Mouse (Mus musculus) layer of hippocampus, adult 11-12 months (tissue): Measurements from ENCODE around the gene Aspg.
A peak's percentile ranks its signal among the peaks of the same experiment; 100 is the strongest.

ENCODE experiments used
- DNase-seq: peaks from one replicate; pipeline ENCODE4 v3.0.0; 2022; ENCODE audit warnings: low spot score

Aspg gene

DNA sequence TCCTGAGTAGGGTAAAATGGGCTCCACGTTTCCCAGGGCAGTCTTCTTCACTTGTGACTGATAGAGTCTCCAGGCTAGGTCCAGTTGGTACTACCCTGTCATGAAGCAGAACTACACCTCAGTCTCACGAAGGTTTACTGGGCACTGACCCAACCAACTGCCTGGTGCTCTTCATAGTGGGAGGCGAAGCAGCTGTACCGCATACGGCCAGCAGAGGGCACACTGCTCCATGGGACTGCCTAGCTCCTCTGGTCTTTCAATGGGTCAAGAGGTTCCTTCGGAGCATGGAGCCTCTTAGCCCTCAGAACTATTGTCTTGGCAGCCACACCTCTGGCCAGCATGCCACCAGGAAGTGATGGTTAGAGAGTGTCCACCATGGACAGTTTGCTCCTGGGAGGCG lies 7.2 kb downstream of the Aspg start:
- peak; percentile 90 for DNase-seq

DNA sequence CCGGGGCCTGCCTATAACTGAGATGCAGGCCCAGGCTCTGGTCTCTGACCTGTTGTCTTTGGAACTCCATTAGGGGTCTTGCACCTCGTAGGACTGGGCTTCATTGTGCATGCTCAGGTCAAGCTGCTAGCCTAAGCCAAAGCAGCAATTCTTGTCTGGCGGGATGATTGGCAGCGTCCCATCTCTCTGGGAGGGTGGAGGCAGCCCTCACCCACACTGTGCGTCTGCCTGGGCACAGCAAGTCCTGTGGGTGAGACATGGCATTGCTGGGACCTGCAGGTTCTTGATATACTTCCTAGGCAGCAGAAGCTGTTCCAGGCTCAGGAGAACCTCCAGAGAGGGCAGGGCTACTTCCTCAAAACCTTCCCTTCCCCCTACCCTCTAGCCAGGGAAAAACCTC lies 10.5 kb downstream of the Aspg start:
- DNase-seq: no peak

DNA sequence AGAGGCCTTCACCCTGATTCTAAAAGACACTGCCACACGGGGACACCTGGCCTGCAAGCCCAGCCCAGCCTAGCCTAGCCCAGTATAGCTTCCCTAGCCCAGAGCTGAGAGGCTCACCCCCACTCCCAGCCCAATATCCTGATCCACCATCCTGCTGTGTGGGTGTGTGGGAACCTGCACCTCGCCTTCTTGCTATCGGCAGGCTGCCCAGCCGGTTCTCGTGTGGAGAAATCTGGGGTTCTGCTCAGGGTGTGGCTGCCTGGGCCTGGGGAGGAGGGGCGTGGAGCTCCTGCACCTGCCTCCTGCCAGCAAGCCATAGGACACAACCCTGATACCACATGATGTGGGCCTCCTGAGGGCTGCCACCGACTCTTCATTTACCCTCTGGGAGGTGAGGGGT lies 11.2 kb downstream of the Aspg start:
- peak; percentile 71 for DNase-seq

DNA sequence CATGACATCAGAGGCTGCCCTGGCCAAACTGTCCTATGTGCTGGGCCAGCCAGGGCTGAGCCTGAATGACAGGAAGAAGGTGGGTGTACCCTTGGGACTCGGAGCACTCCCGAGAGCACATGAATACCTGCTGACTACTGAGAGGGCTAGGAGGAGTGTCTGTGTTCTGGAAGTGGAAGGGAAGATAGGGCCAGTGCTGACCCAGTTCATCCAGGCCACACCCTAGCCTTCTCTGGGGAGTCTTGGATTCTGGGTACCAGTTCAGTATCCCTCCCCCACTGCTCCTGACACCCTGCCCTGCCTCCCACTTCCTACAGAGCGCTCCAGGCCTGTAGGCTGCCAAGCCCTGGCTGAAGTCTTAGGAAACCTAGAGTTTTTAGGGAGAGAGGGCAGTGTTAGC lies 14.7 kb downstream of the Aspg start:
- DNase-seq: no peak

DNA sequence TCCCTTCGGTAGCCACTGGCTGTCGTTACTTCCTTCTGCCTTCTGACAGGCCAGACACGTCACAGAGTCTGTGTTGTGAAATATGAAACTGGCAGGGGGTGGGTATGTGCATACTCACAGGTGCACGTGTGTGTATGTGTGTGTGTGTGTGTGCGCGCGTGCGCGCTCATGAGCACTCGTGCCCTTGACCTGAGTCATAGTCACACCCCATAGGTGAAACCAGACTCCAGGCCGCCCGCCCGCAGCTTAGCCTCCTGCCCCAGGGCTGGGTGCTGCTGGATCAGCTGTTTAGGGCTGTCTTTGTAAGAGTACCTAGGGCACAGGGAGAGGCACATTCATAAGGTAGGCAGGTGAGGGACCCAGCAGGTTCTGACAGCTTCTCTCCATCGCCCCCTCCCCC lies 19.4 kb downstream of the Aspg start:
- DNase-seq: no peak

DNA sequence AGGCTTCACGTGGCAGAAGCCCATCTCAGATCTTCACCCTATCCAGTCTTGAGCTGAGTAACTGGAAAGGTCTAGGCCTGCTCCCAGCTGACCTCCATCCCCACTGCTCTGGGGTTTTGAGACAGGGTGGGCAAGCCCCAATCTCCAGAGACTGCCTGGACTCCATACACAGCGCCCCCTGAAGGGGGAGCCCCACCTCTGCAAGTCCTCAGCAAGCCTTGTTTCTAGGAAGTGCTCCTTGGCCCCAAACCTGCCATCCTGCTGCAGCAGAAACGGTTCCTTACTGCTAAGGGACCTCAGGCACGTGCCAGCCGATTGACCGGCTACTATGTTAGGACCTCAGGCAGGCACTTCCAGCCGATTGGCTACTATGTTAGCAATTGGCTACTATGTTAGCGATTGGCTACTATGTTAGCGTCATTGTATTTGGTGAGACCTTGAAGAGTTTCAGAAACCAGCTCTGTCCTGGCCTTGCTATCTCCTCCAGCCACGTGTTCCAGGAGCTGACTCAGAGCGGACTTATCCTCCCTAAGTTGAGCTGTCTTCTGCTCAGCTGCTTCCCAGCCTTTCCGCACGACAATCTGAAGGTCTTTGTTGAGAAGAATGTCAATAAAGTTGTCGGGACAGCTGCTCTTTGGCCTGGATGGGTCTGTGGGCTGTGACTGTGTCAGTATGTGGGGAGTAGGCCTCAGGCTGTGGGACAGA lies 20.6 kb downstream of the Aspg start:
- no peak for DNase-seq

DNA sequence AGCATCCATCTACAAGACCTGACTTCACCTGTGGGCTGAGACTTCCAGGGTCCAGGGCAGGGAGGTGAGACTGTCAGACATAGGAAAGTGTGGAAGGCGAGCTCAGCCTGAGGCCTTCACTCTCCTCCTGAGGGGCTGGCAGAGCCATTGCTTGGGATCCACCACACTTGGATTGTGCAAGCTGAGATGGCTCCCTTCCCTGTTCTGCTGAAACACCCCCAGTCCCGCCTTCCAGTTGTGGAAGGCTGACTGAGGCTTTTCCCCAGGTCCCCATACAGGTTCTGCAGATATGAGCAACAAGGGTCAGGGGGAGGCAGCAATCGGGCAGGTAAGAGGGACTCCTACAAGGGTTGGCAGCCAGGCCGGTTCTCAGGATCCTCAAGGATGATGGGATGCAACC lies 22.0 kb downstream of the Aspg start:
- DNase-seq: no peak

DNA sequence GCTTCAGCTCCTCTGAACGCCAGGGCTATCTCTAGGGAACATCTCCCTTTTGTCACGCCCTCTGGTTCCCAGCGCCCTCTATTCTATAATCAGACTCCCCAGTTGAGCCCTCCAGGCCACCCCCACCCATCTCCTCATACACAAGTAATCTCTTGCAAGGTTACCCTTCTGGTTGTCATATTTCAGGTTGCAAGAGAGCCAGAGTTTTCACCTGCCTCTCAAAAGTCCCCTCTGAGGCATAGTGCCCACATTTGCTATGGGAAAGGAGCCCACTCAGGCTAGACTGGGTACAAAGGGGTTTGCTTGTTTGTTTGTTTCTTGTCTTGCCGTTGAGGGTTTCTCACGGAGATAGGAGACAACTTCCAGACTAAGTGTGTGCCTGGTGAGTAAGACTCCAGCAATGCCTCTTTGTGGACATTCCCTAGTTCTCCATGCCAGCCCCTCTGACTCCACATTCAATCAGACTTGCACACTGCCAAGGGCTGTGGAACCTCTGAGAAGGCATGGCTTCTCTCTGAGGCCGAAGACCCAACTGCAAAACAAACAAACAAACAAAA lies 22.9 kb downstream of the Aspg start:
- DNase-seq: no peak

DNA sequence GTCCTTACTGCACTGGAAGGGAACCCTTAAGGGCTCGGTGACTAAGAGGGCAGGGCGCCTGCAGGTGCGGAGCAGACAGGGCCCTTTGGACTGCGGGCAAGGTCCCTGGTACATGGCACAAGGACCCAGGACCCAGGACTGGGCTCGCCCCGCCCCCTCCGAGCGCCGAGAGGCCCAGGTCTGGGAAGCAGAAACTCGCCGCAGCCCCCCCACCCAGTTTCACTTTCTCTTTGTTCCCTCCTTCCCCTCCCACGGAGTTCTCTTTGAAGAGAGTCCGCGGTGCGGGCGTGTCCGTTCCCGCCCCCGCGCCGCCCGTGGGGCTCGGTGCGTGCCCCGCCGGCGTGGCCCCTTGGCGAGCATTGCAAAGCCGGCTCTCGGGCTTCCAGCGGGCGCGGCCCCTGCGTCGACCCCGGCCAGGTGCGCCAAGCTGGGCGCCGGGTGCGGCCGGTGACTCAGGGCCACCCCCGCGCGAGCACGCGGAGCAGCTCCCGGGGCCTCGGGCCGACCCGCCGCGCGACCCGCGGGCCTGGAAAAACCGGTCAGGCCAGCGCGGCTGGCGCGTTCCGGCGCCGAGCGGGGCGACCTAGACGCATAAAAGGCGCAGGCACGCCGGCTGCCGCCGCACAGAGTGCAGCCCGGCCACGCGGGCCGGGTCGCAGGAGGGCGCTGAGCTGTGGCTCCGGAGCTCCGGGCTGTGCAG lies 23.8 kb downstream of the Aspg start:
- DNase-seq: no peak

DNA sequence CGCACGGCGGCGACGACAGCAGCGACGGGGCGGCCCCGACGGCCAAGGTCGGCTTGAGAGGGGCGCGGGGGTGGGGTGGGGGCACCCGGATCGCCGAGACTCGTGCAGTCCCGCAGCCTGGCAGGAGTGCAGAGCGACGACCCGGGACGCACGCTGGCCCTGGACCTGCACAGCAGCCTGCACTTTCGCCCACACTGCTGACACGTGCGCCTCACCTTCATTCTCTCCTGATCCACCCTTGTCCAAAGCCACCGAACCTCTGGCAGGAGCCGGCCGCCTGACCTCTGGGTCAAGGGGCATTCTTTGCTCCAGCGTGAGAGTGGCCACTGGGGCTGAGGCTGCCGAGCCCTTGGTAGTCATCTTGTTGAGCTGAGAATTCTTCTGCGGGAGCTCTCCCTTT lies 24.5 kb downstream of the Aspg start:
- DNase-seq: no peak

DNA sequence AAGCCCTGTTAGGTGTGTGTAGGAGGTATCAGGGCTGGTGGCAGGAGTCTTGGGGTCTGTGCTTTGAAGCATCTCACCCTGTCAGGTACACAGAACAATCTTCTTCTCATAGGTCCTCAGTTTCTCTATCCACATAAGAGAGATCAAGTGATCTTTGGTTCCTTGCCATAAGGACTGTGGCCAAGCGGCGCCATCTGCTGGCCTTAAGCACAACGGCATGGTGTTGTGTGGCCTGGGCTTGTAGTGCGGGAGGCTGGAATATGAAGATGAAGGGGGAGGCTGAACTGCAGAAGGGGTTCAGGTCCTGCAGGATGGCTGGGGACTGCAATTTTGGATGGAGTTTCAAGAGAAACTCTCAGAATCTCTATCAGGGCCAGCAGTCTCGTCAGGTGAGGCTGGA lies 33.8 kb downstream of the Aspg start:
- DNase-seq: peak; percentile 43

DNA sequence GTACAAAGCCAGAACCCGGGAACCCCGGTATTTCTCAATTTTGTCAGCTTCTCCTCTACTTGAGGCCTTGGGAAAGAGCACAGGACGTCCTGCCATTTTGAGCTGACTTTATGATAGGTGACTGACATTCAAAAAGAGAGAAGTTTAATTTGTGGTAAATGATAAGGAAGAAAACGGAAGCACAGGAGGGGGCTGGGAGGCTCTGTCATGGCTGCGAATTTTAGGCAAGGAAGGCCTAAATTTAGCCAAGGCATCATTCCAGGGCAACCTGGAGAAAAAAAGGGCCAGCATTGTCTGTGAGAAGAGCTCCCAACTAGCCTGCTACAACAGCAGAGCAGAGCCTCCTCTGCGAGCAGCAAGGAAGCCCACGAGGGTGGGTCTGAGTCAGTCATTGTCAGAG lies 34.3 kb downstream of the Aspg start:
- DNase-seq: no peak

DNA sequence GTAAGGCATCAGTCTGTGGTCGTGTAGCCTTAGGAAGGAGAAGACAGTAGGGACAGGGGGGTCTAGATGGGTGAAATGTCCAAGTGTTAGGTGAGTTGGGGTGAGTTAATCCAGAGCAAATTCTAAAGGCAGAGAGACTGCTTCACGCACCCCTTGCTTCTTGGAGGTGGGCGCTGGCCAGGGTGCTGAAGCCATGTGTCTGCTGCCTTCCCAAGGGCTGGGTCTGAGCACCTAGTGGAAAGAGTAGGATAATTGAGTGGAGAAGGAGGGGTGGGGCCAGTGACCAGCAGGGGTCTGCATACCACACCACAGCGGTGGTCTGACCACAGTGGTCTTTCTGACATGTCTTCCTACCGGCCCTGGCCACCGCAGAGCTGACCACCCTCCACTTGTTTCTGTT lies 34.8 kb downstream of the Aspg start:
- no peak for DNase-seq

DNA sequence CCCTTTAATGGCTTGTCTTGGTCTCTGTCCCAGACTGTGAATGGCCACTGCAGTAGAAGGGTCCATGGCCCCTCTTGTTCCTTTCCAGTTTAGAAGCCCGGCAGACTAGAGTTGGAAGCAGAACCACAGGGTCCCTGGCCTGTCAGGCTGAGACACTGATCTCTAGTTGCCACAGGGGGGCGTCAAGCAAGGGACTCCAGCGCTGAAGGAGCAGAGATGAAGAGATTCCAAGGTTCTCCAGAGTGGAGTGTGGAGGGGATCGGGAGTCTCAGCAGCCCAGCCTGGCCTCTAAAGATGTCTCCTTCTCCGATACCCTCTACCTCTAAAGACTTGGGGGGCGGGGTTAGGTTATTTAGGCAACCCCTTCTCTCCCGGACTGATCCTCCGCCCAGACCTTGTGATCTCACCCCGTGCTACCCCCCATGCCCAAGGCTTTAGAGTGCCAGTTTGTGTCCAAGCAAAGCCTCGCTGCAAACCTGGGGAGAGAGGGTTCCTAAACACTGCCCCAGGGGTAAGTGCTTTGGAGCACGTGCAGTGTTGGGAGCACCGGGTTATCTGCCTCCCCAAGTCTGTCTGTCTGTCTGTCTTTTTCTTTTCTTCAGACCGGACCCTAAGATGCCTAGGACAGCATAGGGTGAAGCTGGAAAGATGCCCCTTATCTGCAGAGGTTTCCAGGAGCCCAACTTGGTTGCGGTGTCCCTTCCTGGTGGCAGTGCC lies 36.8 kb downstream of the Aspg start:
- no peak for DNase-seq

DNA sequence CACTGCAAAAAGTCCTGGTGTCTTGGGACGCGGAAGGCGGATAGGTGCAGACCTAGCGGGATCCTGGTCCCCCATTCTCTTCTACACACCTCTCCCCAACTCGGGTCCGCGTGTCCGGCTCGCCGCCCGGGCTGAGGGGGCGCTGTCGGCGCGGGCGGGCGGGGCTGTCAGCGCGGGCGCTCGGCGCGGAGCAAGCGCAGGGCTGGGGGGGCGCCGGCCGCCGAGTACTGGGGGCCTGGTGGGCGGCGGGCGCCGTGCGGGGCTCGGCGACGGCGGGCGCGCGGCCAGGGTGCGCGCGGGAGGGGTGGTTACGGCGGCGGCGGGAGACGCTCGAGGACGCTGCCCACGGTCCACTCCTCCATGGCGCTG lies 37.3 kb downstream of the Aspg start:
- DNase-seq: no peak

DNA sequence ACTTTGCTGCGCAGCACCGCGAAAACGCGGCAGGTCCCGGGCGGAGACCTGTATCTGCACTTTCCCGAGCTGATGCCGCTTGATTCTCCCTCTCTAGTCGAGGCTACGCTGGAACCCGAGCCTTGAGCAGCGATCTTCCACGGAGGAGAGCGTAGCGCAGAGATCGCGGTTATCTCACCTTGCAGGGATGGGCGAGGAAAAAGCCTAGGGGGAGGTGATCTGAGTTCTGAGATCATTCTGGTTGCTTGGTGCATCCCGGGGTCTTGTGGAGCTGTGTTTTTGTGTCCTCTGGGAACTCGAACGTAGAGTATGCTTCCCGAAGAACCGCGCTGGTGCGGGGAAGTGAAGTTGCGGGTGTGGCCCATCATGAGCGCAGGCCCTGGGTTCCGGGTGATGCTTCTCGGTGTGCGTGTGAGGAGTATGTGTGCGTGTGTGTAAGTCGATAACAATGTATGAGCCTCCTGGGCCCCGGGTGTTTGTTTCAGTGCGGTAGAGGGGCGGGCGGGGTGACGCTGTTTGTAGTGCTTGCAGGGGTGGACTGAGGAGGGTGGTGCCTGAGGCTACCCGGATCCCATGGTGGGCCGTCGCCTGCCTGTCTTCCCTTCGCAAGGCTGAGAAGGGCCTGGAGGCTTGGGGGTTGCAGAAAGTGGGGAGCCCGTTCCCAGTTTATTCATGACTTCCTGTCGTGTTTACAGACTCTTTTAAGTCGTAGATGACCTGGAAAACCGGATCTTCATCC lies 38.1 kb downstream of the Aspg start:
- DNase-seq: no peak

DNA sequence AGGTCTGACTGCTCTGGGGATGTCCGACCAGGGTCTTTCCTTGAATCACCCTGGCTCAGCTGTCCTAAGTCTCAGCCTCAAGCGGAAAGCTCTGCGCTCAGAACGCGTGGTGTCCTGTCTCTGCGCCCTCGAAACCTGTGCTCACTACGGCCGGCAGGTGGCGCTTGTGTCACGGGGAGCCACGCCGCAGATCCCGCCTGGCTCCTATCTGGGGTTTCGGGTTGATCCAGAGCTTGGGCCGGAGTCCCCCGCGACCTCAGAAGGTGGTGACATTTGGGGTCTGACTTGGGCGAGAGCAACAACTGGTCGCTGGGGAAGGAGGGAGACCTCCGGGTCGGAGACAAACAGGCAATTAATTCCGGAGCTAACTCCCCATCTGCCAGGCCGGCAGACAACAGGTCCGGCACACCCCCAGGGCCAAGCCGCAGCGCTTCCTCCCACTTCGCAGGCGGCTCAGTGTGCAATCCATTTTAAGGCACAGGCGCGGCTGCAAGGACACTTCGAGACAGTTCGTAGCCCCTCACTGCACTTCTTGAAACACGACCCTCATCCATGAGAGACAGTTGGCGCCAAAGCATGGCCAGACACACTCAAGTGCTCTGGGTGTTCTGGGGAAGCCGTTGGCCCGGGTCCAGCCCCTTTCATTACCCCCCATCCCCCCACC lies 38.9 kb downstream of the Aspg start:
- DNase-seq: peak; percentile 80

DNA sequence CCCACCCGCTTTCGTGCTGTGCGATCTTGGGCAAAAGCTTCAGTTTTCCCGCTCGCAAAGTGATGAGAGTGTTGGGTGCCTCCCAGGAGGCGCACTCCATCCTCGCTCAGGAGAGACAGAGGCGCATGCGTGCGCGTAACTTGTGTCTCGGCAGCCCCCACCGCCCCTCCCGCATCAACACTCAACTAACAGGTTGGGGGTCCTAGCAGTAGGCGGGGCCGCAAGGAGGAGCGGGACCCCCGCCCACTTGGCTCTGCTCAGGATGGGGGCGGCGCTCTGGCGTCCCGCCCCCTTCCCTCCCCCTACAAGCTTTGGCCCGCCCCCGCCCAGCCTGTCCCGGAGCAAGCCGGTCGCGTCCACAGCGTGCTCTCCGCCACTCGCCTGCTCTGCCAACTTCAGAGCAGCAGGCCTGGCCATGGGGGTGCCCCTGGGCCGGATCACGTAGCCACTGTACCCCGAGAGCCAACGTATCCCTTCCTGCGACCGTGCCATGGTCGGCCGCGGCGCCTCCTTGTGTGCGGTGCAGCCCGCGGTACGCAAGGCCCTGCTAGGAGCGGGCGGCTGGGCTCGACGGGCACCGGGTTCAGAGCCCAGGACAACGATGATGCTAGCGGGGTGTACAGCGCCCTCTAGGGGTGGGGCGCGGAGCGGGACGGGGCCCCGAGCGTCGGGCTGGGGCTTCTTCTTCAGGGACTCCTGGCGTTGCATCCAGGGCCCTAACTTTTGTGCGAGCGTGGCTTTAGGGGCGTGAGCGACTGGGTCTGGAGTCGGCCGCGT lies 39.6 kb downstream of the Aspg start, which contains the start of gene Kif26a:
Gene Kif26a (plus strand): TSS at position 334 of the 777 bp plus-strand sequence.
- DNase-seq: peak; percentile 44

DNA sequence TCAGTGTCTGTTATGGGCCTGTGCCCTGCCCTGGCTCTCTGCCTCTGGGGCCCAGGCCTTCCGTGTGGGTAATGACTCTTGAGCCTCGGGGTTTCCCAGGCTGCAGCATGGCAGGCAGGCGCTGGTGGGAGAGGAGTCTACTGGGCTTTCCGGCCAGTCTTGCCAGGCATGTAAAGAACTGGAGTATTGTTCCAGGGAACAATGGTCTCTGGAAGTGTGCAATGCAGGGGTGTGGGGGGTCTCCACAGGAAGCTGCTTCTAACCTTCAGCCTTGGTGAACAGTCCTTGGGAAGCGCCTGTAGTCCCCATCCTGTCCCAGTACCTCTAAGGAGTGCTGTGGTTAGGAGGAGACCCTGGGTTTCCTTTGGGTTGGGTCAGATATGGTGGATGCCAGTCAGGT lies 40.9 kb downstream of the Aspg start:
- DNase-seq: no peak

DNA sequence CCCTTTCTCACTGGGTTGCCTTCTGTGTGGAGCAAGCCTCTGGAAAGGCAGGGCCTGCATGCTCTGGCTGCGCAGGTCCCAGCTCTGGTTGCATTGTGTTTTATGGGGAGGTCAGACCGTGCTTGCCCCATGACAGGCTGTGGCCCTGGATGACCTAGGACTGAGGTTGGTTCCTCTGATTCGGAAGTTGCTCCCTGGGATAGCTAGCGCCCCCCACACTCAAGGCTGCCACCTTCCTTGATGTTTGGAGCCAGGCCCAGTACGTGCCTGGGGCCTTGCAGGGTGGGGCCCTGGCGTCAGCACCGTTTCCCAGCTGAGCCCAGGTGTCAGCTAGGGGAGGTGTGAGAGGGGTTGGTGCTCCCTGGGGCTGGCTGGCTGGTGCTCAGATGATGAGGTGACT lies 43.5 kb downstream of the Aspg start:
- DNase-seq: no peak
